Mouse (Mus musculus): ENCODE data around the gene Syt7. TPM values are rescaled to one million over a fixed set of nuclear protein-coding genes. Genes with fewer than 3 reads are reported as not detected.

The Syt7 gene
- polyA plus RNA-seq, 1 experiment = 10.5 TPM

GRCm38 (mm10) chr19:10479541-10479940 lies 90.7 kb downstream of the Syt7 start:
- WGBS = 40% methylated on average over 4 of the region's 4 CpGs
- Histone ChIP-seq H3K4me1 (ENCODE audit: control insufficient read depth, insufficient read depth, insufficient read length, low read length) (no peaks in the 10 kb centered on the region), H3K27ac (ENCODE audit: insufficient read depth, low read depth, low read length) (no peak overlapping the region), H3K4me3 (ENCODE audit: low read depth, low read length) (no peak overlapping the region), H3K36me3 (ENCODE audit: control insufficient read depth, insufficient read depth, low read length) (no peaks in the 10 kb centered on the region), H3K27me3 (ENCODE audit: control insufficient read depth, insufficient read depth, low read length) (no peaks in the 10 kb centered on the region)
- TF ChIP-seq CTCF (IDR thresholded peaks at IDR 0.05; ENCODE audit: extremely low read depth, insufficient read length, insufficient replicate concordance, low read depth, low read length) = no peak
- TF ChIP-seq POLR2A (IDR thresholded peaks at IDR 0.05; ENCODE audit: low read depth, low read length) = no peak

GRCm38 (mm10) chr19:10482703-10483102 lies 93.8 kb downstream of the Syt7 start, which contains the start of gene Ppp1r32:
Ppp1r32 (minus strand) TSS chr19:10482928.
- Histone ChIP-seq H3K4me1 (ENCODE audit: control insufficient read depth, insufficient read depth, insufficient read length, low read length) (no peaks in the 10 kb centered on the region), H3K4me3 (ENCODE audit: low read depth, low read length) (no peak within 1 kb of the TSS), H3K36me3 (ENCODE audit: control insufficient read depth, insufficient read depth, low read length) (no peaks in the 10 kb centered on the region), H3K27ac (ENCODE audit: insufficient read depth, low read depth, low read length) (no peak within 1 kb of the TSS), H3K27me3 (ENCODE audit: control insufficient read depth, insufficient read depth, low read length) (no peaks in the 10 kb centered on the region)
- TF ChIP-seq CTCF (IDR thresholded peaks at IDR 0.05; ENCODE audit: extremely low read depth, insufficient read length, insufficient replicate concordance, low read depth, low read length) (no peak), POLR2A (IDR thresholded peaks at IDR 0.05; ENCODE audit: low read depth, low read length) (no peak)
- WGBS = 39% methylated on average over 6 of the region's 6 CpGs

- WGBS = 8% methylated on average over 9 of the region's 9 CpGs
Measured at GRCm38 (mm10) chr19:10486264-10486738, 97.4 kb downstream of the Syt7 start.

GRCm38 (mm10) chr19:10495670-10496069 lies 106.8 kb downstream of the Syt7 start:
- no peaks in the 10 kb centered on the region for H3K4me1 ChIP-seq (ENCODE audit: control insufficient read depth, insufficient read depth, insufficient read length, low read length)
- peaks cover 9% of the 10 kb centered on the region for H3K36me3 ChIP-seq (ENCODE audit: control insufficient read depth, insufficient read depth, low read length)
- no peak for TF ChIP-seq CTCF (IDR thresholded peaks at IDR 0.05; ENCODE audit: extremely low read depth, insufficient read length, insufficient replicate concordance, low read depth, low read length)
- no peak for TF ChIP-seq POLR2A (IDR thresholded peaks at IDR 0.05; ENCODE audit: low read depth, low read length)
- no peak overlapping the region for H3K27ac ChIP-seq (ENCODE audit: insufficient read depth, low read depth, low read length)
- no peak overlapping the region for H3K4me3 ChIP-seq (ENCODE audit: low read depth, low read length)
- WGBS = 77% methylated on average over 1 of the region's 1 CpGs
- H3K27me3 ChIP-seq (ENCODE audit: control insufficient read depth, insufficient read depth, low read length) = 0 out of 2 replicates have a peak, but pooled peaks cover 4% of the 10 kb centered on the region

More at GRCm38 (mm10) chr19:10486264-10486738, 97.4 kb downstream of the Syt7 start:
- Histone ChIP-seq H3K4me1 (ENCODE audit: control insufficient read depth, insufficient read depth, insufficient read length, low read length) (no peaks in the 10 kb centered on the region), H3K27ac (ENCODE audit: insufficient read depth, low read depth, low read length) (no peak overlapping the region), H3K36me3 (ENCODE audit: control insufficient read depth, insufficient read depth, low read length) (no peaks in the 10 kb centered on the region), H3K4me3 (ENCODE audit: low read depth, low read length) (peak overlapping the region; percentile 33), H3K27me3 (ENCODE audit: control insufficient read depth, insufficient read depth, low read length) (0 out of 2 replicates have a peak, but pooled peaks cover 4% of the 10 kb centered on the region)
- no peak for TF ChIP-seq POLR2A (IDR thresholded peaks at IDR 0.05; ENCODE audit: low read depth, low read length)
- peak; percentile 93; the same call in 1 of the 2 replicates for TF ChIP-seq CTCF (IDR thresholded peaks at IDR 0.05; ENCODE audit: extremely low read depth, insufficient read length, insufficient replicate concordance, low read depth, low read length)

- no peaks in the 10 kb centered on the region for H3K4me1 ChIP-seq (ENCODE audit: control insufficient read depth, insufficient read depth, insufficient read length, low read length)
- no peak overlapping the region for H3K4me3 ChIP-seq (ENCODE audit: low read depth, low read length)
- peaks cover 20% of the 10 kb centered on the region for H3K36me3 ChIP-seq (ENCODE audit: control insufficient read depth, insufficient read depth, low read length)
- TF ChIP-seq POLR2A (IDR thresholded peaks at IDR 0.05; ENCODE audit: low read depth, low read length) = no peak
- TF ChIP-seq CTCF (IDR thresholded peaks at IDR 0.05; ENCODE audit: extremely low read depth, insufficient read length, insufficient replicate concordance, low read depth, low read length) = no peak
- 81% methylated on average over 2 of the region's 2 CpGs for WGBS
- H3K27me3 ChIP-seq (ENCODE audit: control insufficient read depth, insufficient read depth, low read length) = no peaks in the 10 kb centered on the region
- H3K27ac ChIP-seq (ENCODE audit: insufficient read depth, low read depth, low read length) = no peak overlapping the region
Measured at GRCm38 (mm10) chr19:10496976-10497375, 108.1 kb downstream of the Syt7 start.

- TF ChIP-seq CTCF (IDR thresholded peaks at IDR 0.05; ENCODE audit: extremely low read depth, insufficient read length, insufficient replicate concordance, low read depth, low read length) = no peak
- no peak for TF ChIP-seq POLR2A (IDR thresholded peaks at IDR 0.05; ENCODE audit: low read depth, low read length)
- Histone ChIP-seq H3K27ac (ENCODE audit: insufficient read depth, low read depth, low read length) (no peak overlapping the region), H3K36me3 (ENCODE audit: control insufficient read depth, insufficient read depth, low read length) (peaks cover 22% of the 10 kb centered on the region), H3K4me3 (ENCODE audit: low read depth, low read length) (no peak overlapping the region), H3K27me3 (ENCODE audit: control insufficient read depth, insufficient read depth, low read length) (no peaks in the 10 kb centered on the region), H3K4me1 (ENCODE audit: control insufficient read depth, insufficient read depth, insufficient read length, low read length) (no peaks in the 10 kb centered on the region)
- 57% methylated on average over 8 of the region's 8 CpGs for WGBS
Measured at GRCm38 (mm10) chr19:10497512-10498160, 108.7 kb downstream of the Syt7 start.

GRCm38 (mm10) chr19:10500581-10500980 lies 111.7 kb downstream of the Syt7 start:
- Histone ChIP-seq H3K4me1 (ENCODE audit: control insufficient read depth, insufficient read depth, insufficient read length, low read length) (no peaks in the 10 kb centered on the region), H3K36me3 (ENCODE audit: control insufficient read depth, insufficient read depth, low read length) (peaks cover 33% of the 10 kb centered on the region), H3K4me3 (ENCODE audit: low read depth, low read length) (no peak overlapping the region), H3K27me3 (ENCODE audit: control insufficient read depth, insufficient read depth, low read length) (no peaks in the 10 kb centered on the region), H3K27ac (ENCODE audit: insufficient read depth, low read depth, low read length) (no peak overlapping the region)
- TF ChIP-seq CTCF (IDR thresholded peaks at IDR 0.05; ENCODE audit: extremely low read depth, insufficient read length, insufficient replicate concordance, low read depth, low read length) = no peak
- no peak for TF ChIP-seq POLR2A (IDR thresholded peaks at IDR 0.05; ENCODE audit: low read depth, low read length)
- 89% methylated on average over 8 of the region's 8 CpGs for WGBS

All from small intestine, adult 2 months (tissue).